Mouse (Mus musculus): ENCODE data around the gene Gstcd. TPM values are rescaled to one million over a fixed set of nuclear protein-coding genes. Genes with fewer than 3 reads are reported as not detected.

Gene Gstcd
- polyA plus RNA-seq (2015; fragmentation: Nextera tagmentation; extraction: Ambion mirVana) = 3.4 and 3.8 TPM in 2 replicates

GRCm38 (mm10) chr3:133091664-133092273 lies at the start of gene Gstcd, which contains the start of gene Ints12:
TSS of gene Gstcd (minus strand) at chr3:133092033.
TSS of gene Ints12 (plus strand) at chr3:133091840.
- peak within 1 kb of the TSS; percentile 94 for H3K9ac ChIP-seq
- no peaks in the 10 kb centered on the region for H3K27me3 ChIP-seq (replicated peaks)
- H3K4me3 ChIP-seq = peak within 1 kb of the TSS; percentile 95
- WGBS = under 1% methylated on average over 52 of the region's 53 CpGs
- peak within 1 kb of the TSS; percentile 98 for H3K27ac ChIP-seq (replicated peaks)
- H3K4me1 ChIP-seq = peaks cover 30% of the 10 kb centered on the region
- ATAC-seq (ENCODE audit: extremely low read depth, insufficient number of reproducible peaks, low FRiP score, low TSS enrichment) = peak; percentile 88
- no peaks in the 10 kb centered on the region for H3K9me3 ChIP-seq
- H3K36me3 ChIP-seq = peaks cover 2% of the 10 kb centered on the region
- H3K4me2 ChIP-seq = peak within 1 kb of the TSS; percentile 80

GRCm38 (mm10) chr3:133132611-133133010 lies 40.8 kb upstream of the Gstcd start:
- no peak overlapping the region for H3K4me3 ChIP-seq
- ATAC-seq (ENCODE audit: extremely low read depth, insufficient number of reproducible peaks, low FRiP score, low TSS enrichment) = no peak
- no peaks in the 10 kb centered on the region for H3K27me3 ChIP-seq (replicated peaks)
- no peaks in the 10 kb centered on the region for H3K9me3 ChIP-seq
- H3K36me3 ChIP-seq = no peaks in the 10 kb centered on the region
- H3K27ac ChIP-seq (replicated peaks) = no peak overlapping the region
- H3K4me2 ChIP-seq = no peak overlapping the region
- WGBS = 63% methylated on average over 8 of the region's 8 CpGs
- no peaks in the 10 kb centered on the region for H3K4me1 ChIP-seq
- no peak overlapping the region for H3K9ac ChIP-seq

GRCm38 (mm10) chr3:133131372-133131771 lies 39.5 kb upstream of the Gstcd start:
- no peak for ATAC-seq (ENCODE audit: extremely low read depth, insufficient number of reproducible peaks, low FRiP score, low TSS enrichment)
- no peaks in the 10 kb centered on the region for H3K4me1 ChIP-seq
- H3K9ac ChIP-seq = no peak overlapping the region
- no peak overlapping the region for H3K4me3 ChIP-seq
- no peak overlapping the region for H3K27ac ChIP-seq (replicated peaks)
- H3K27me3 ChIP-seq (replicated peaks) = no peaks in the 10 kb centered on the region
- H3K4me2 ChIP-seq = no peak overlapping the region
- no peaks in the 10 kb centered on the region for H3K9me3 ChIP-seq
- no peaks in the 10 kb centered on the region for H3K36me3 ChIP-seq
- 89% methylated on average over 5 of the region's 5 CpGs for WGBS

GRCm38 (mm10) chr3:133113281-133113680 lies 21.4 kb upstream of the Gstcd start:
- no peaks in the 10 kb centered on the region for H3K27me3 ChIP-seq (replicated peaks)
- no peak overlapping the region for H3K9ac ChIP-seq
- no peaks in the 10 kb centered on the region for H3K9me3 ChIP-seq
- no peak overlapping the region for H3K4me2 ChIP-seq
- H3K4me3 ChIP-seq = no peak overlapping the region
- no peaks in the 10 kb centered on the region for H3K4me1 ChIP-seq
- peaks cover 18% of the 10 kb centered on the region for H3K36me3 ChIP-seq
- ATAC-seq (ENCODE audit: extremely low read depth, insufficient number of reproducible peaks, low FRiP score, low TSS enrichment) = no peak
- H3K27ac ChIP-seq (replicated peaks) = no peak overlapping the region
- WGBS = 36% methylated on average over 1 of the region's 1 CpGs

- no peak overlapping the region for H3K9ac ChIP-seq
- H3K4me1 ChIP-seq = no peaks in the 10 kb centered on the region
- H3K9me3 ChIP-seq = no peaks in the 10 kb centered on the region
- H3K36me3 ChIP-seq = peaks cover 31% of the 10 kb centered on the region
- WGBS = 23% methylated on average over 2 of the region's 2 CpGs
- no peaks in the 10 kb centered on the region for H3K27me3 ChIP-seq (replicated peaks)
- no peak for ATAC-seq (ENCODE audit: extremely low read depth, insufficient number of reproducible peaks, low FRiP score, low TSS enrichment)
- no peak overlapping the region for H3K27ac ChIP-seq (replicated peaks)
- no peak overlapping the region for H3K4me3 ChIP-seq
- no peak overlapping the region for H3K4me2 ChIP-seq
Measured at GRCm38 (mm10) chr3:133111741-133112140, 19.9 kb upstream of the Gstcd start.

- Histone ChIP-seq H3K4me3 (no peak overlapping the region), H3K9ac (no peak overlapping the region), H3K9me3 (no peaks in the 10 kb centered on the region), H3K36me3 (peaks cover 45% of the 10 kb centered on the region), H3K27me3 (replicated peaks) (no peaks in the 10 kb centered on the region), H3K4me2 (no peak overlapping the region), H3K4me1 (no peaks in the 10 kb centered on the region), H3K27ac (replicated peaks) (no peak overlapping the region)
- ATAC-seq (ENCODE audit: extremely low read depth, insufficient number of reproducible peaks, low FRiP score, low TSS enrichment) = no peak
- WGBS = 86% methylated on average over 4 of the region's 4 CpGs
Measured at GRCm38 (mm10) chr3:133109844-133110243, 18.0 kb upstream of the Gstcd start.

GRCm38 (mm10) chr3:133108731-133109130 lies 16.9 kb upstream of the Gstcd start:
- peaks cover 54% of the 10 kb centered on the region for H3K36me3 ChIP-seq
- H3K27ac ChIP-seq (replicated peaks) = no peak overlapping the region
- no peaks in the 10 kb centered on the region for H3K27me3 ChIP-seq (replicated peaks)
- no peak for ATAC-seq (ENCODE audit: extremely low read depth, insufficient number of reproducible peaks, low FRiP score, low TSS enrichment)
- WGBS = 87% methylated on average over 4 of the region's 4 CpGs
- no peaks in the 10 kb centered on the region for H3K9me3 ChIP-seq
- H3K4me1 ChIP-seq = no peaks in the 10 kb centered on the region
- no peak overlapping the region for H3K4me2 ChIP-seq
- H3K4me3 ChIP-seq = no peak overlapping the region
- H3K9ac ChIP-seq = no peak overlapping the region

GRCm38 (mm10) chr3:133104436-133104835 lies 12.6 kb upstream of the Gstcd start:
- H3K36me3 ChIP-seq = peaks cover 78% of the 10 kb centered on the region
- H3K9ac ChIP-seq = no peak overlapping the region
- no peaks in the 10 kb centered on the region for H3K9me3 ChIP-seq
- H3K27me3 ChIP-seq (replicated peaks) = no peaks in the 10 kb centered on the region
- 87% methylated on average over 3 of the region's 3 CpGs for WGBS
- no peak overlapping the region for H3K4me3 ChIP-seq
- H3K27ac ChIP-seq (replicated peaks) = no peak overlapping the region
- no peak for ATAC-seq (ENCODE audit: extremely low read depth, insufficient number of reproducible peaks, low FRiP score, low TSS enrichment)
- no peaks in the 10 kb centered on the region for H3K4me1 ChIP-seq
- H3K4me2 ChIP-seq = no peak overlapping the region

GRCm38 (mm10) chr3:133103768-133104167 lies 11.9 kb upstream of the Gstcd start:
- no peaks in the 10 kb centered on the region for H3K9me3 ChIP-seq
- H3K9ac ChIP-seq = no peak overlapping the region
- no peak overlapping the region for H3K4me3 ChIP-seq
- H3K4me1 ChIP-seq = no peaks in the 10 kb centered on the region
- no peaks in the 10 kb centered on the region for H3K27me3 ChIP-seq (replicated peaks)
- ATAC-seq (ENCODE audit: extremely low read depth, insufficient number of reproducible peaks, low FRiP score, low TSS enrichment) = no peak
- no peak overlapping the region for H3K27ac ChIP-seq (replicated peaks)
- H3K4me2 ChIP-seq = no peak overlapping the region
- 78% methylated on average over 3 of the region's 3 CpGs for WGBS
- peaks cover 78% of the 10 kb centered on the region for H3K36me3 ChIP-seq

- ATAC-seq (ENCODE audit: extremely low read depth, insufficient number of reproducible peaks, low FRiP score, low TSS enrichment) = no peak
- Histone ChIP-seq H3K36me3 (peaks cover 60% of the 10 kb centered on the region), H3K27ac (replicated peaks) (no peak overlapping the region), H3K4me1 (peaks cover 7% of the 10 kb centered on the region; the same call in 1 of the 2 replicates), H3K4me3 (no peak overlapping the region), H3K27me3 (replicated peaks) (no peaks in the 10 kb centered on the region), H3K4me2 (no peak overlapping the region), H3K9me3 (no peaks in the 10 kb centered on the region), H3K9ac (no peak overlapping the region)
- WGBS = 85% methylated on average over 2 of the region's 2 CpGs
Measured at GRCm38 (mm10) chr3:133098909-133099308, 7.1 kb upstream of the Gstcd start.

GRCm38 (mm10) chr3:133098336-133098735 lies 6.5 kb upstream of the Gstcd start:
- H3K27me3 ChIP-seq (replicated peaks) = no peaks in the 10 kb centered on the region
- 77% methylated on average over 4 of the region's 4 CpGs for WGBS
- H3K36me3 ChIP-seq = peaks cover 54% of the 10 kb centered on the region
- no peak overlapping the region for H3K27ac ChIP-seq (replicated peaks)
- no peaks in the 10 kb centered on the region for H3K9me3 ChIP-seq
- H3K4me3 ChIP-seq = no peak overlapping the region
- no peak overlapping the region for H3K9ac ChIP-seq
- no peak for ATAC-seq (ENCODE audit: extremely low read depth, insufficient number of reproducible peaks, low FRiP score, low TSS enrichment)
- H3K4me2 ChIP-seq = no peak overlapping the region
- H3K4me1 ChIP-seq = peaks cover 10% of the 10 kb centered on the region

GRCm38 (mm10) chr3:133097936-133098335 lies 6.1 kb upstream of the Gstcd start:
- H3K27me3 ChIP-seq (replicated peaks) = no peaks in the 10 kb centered on the region

More at GRCm38 (mm10) chr3:133097936-133098335, 6.1 kb upstream of the Gstcd start:
- Histone ChIP-seq H3K36me3 (peaks cover 54% of the 10 kb centered on the region), H3K4me2 (no peak overlapping the region), H3K9ac (no peak overlapping the region), H3K27ac (replicated peaks) (no peak overlapping the region), H3K9me3 (no peaks in the 10 kb centered on the region), H3K4me1 (peaks cover 14% of the 10 kb centered on the region), H3K4me3 (no peak overlapping the region)
- WGBS = 92% methylated on average over 6 of the region's 6 CpGs
- no peak for ATAC-seq (ENCODE audit: extremely low read depth, insufficient number of reproducible peaks, low FRiP score, low TSS enrichment)
